Mouse (Mus musculus) central nervous system, embryonic 14 days (tissue): Measurements from ENCODE around the gene Reg4. TPM values are rescaled to one million over a fixed set of nuclear protein-coding genes. Genes with fewer than 3 reads are reported as not detected.

Experiments
- polyA plus RNA-seq: library from polyadenylated mRNA; depleted of rRNA; stranded (reverse); fragments of >200 nt; gene quantifications from 2 replicates; pipeline ENCODE4 v1.2.3, GENCODE M21; 2012; rRNA removed

Reg4 gene
- not detected in 2 replicates for polyA plus RNA-seq

DNA sequence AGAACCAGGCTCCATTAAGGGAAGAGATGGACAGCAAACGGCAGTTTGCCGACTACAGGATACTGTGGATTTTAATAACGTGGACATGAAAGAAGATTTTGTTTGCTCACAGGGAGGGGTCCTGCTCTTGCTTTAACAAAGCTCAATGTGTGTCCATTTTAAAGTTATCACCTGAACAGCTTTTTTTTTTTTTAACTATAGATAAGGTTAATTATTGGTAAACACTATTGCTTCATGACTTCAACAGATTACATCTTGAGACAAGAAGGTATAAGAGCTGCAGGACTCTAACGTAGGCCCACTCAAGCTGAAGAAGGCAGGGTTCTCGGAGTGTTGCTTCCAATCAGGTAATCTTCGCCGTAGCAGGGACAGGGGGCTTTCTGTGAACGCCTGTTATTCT, at the start of gene Reg4:
TSS of gene Reg4 (plus strand) at position 301 of the 400 bp plus-strand sequence.

DNA sequence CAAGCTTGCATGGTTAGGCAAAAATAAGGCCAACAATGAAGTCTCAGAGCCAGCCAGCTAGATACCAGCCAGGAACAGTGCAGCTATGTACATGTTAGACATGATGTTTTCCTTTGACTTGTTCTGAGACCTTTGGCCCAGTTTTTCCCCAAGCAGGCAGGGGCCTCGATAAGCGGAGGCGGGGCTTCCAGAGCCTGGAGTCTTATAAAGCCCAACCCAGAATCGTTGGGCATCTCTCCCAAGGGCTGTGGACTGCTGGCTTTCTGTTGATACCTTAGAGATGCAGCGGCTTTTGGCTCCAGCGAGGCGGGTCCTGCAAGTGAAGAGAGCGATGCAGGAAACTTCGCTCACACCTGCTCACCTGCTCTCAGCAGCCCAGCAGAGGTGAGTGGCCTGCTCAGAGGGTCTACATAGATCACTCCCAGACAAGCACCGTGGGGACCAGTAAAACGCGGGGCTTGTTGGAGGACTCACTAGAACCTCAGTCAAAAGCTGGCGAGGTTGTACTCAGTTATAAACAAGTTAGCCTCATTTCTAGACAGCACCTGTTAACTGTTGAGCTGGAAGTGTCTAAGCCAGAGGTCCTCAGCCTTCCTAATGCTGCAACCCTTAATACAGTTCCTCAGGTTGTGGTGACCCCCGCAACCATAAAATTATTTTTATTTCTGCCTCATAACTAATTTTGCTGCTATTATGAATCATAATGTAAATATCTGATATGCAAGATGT, 58.4 kb downstream of the Reg4 start, which contains the start of gene Hmgcs2:
TSS of gene Hmgcs2 (plus strand) at position 232 of the 729 bp plus-strand sequence.

Other genes starting within 250 kb of the Reg4 start
- gene Notch2, start 208.6 kb upstream of the Reg4 start, polyA plus RNA-seq, result 17.6 and 19.4 TPM in 2 replicates
- gene Adam30, start 61.5 kb upstream of the Reg4 start, polyA plus RNA-seq, result 0.04 TPM in 1 of 2 replicates, not detected in the other
- gene Hmgcs2, start 58.3 kb downstream of the Reg4 start, polyA plus RNA-seq, result 5.8 and 8.6 TPM in 2 replicates
- 119 and 126 TPM in 2 replicates for gene Phgdh, start 117.8 kb downstream of the Reg4 start, polyA plus RNA-seq
- gene Zfp697, start 160.3 kb downstream of the Reg4 start, polyA plus RNA-seq, result 17.1 and 17.6 TPM in 2 replicates
- not detected in 2 replicates for gene Gm4450, start 235.0 kb downstream of the Reg4 start, polyA plus RNA-seq